Comparison of ENCODE assay signal across 8 mouse cellular contexts in genomic region chr11:65162767-65163120, GRCm38 (mm10). TPM values are rescaled to one million over a fixed set of nuclear protein-coding genes. Genes with fewer than 3 reads are reported as not detected.
DNase-seq lines count a peak whose midpoint lies in the region; ATAC-seq and TF ChIP-seq lines count a peak whose summit lies in the region.

Gene Arhgap44, minus strand, starts transcription at chr11:65162961.

- H3K4me1 ChIP-seq in forebrain, embryonic 10.5 days, result peaks cover 10% of the 10 kb centered on the region
- peaks cover 13 to 20% of the 10 kb centered on the region in 2 experiments for H3K4me1 ChIP-seq in heart, embryonic 14.5 days (ENCODE audit: control insufficient read depth in 2 of 2, insufficient read depth in 2 of 2, low read length in 2 of 2)
- H3K4me1 ChIP-seq in liver, embryonic 12.5 days, result 0 out of 2 replicates have a peak, but pooled peaks cover 5% of the 10 kb centered on the region
- H3K4me1 ChIP-seq in olfactory bulb, adult 2 months (ENCODE audit: control insufficient read depth, insufficient read depth, low read length), result peaks cover 7% of the 10 kb centered on the region; the same call in 1 of the 2 replicates

- H3K4me2 ChIP-seq in heart, embryonic 14.5 days (ENCODE audit: low read length), result peak within 1 kb of the TSS; percentile 80
- H3K4me2 ChIP-seq in liver, embryonic 12.5 days, result peak within 1 kb of the TSS; percentile 72

- DNase-seq in urinary bladder, adult 18-20 months (ENCODE audit: low spot score in 2 of 2), result peak; percentile 55 to 56
- no peak for DNase-seq in urinary bladder, postnatal 10 days (ENCODE audit: low spot score)
- DNase-seq in forebrain, embryonic 10.5 days (ENCODE audit: extremely low spot score, low spot score), result peak; percentile 66
- peak; percentile 84 for DNase-seq in kidney, postnatal 10 days
- DNase-seq in yolk sac, embryonic 10.5 days (ENCODE audit: low spot score), result peak; percentile 72

- peak within 1 kb of the TSS; percentile 88 for H3K4me3 ChIP-seq in forebrain, embryonic 10.5 days
- H3K4me3 ChIP-seq in heart, embryonic 14.5 days (ENCODE audit: control insufficient read depth in 1 of 2, insufficient read depth in 1 of 2, low read depth in 1 of 2, low read length in 2 of 2), result peak within 1 kb of the TSS; percentile 81 to 88
- peak within 1 kb of the TSS; percentile 62 for H3K4me3 ChIP-seq in liver, embryonic 12.5 days
- H3K4me3 ChIP-seq in olfactory bulb, adult 2 months (ENCODE audit: insufficient read depth, low read depth, low read length), result peak within 1 kb of the TSS; percentile 95

- TF ChIP-seq POLR2A in olfactory bulb, adult 2 months (IDR thresholded peaks at IDR 0.05; ENCODE audit: insufficient read depth, low read depth, low read length), result peak; percentile 51; the same call in 1 of the 2 replicates

- peaks cover 13% of the 10 kb centered on the region for H3K27me3 ChIP-seq in forebrain, embryonic 10.5 days (ENCODE audit: poor library complexity, severe bottlenecking)
- no peaks in the 10 kb centered on the region for H3K27me3 ChIP-seq in heart, embryonic 14.5 days (ENCODE audit: control insufficient read depth, insufficient read depth, low read length)
- H3K27me3 ChIP-seq in liver, embryonic 12.5 days (replicated peaks), result peaks cover 28% of the 10 kb centered on the region

- no peaks in the 10 kb centered on the region for H3K36me3 ChIP-seq in forebrain, embryonic 10.5 days (replicated peaks)
- no peaks in the 10 kb centered on the region for H3K36me3 ChIP-seq in heart, embryonic 14.5 days (ENCODE audit: control insufficient read depth, insufficient read depth, low read length)
- H3K36me3 ChIP-seq in liver, embryonic 12.5 days, result no peaks in the 10 kb centered on the region

- peak within 1 kb of the TSS; percentile 88 for H3K27ac ChIP-seq in forebrain, embryonic 10.5 days
- no peak within 1 kb of the TSS for H3K27ac ChIP-seq in heart, embryonic 14.5 days (replicated peaks in 1 of 2; ENCODE audit: control insufficient read depth in 1 of 2, insufficient read depth in 1 of 2, low read depth in 2 of 2, low read length in 2 of 2)
- no peak within 1 kb of the TSS for H3K27ac ChIP-seq in liver, embryonic 12.5 days
- no peak within 1 kb of the TSS for H3K27ac ChIP-seq in olfactory bulb, adult 2 months (ENCODE audit: insufficient read depth, low read depth, low read length)

- ATAC-seq in heart, embryonic 14.5 days (ENCODE audit: insufficient number of reproducible peaks, insufficient read depth, low FRiP score, low read depth), result peak; percentile 80
- ATAC-seq in liver, embryonic 12.5 days, result peak; percentile 52

- H3K9ac ChIP-seq in heart, embryonic 14.5 days (ENCODE audit: low read length), result peak within 1 kb of the TSS; percentile 84
- H3K9ac ChIP-seq in liver, embryonic 12.5 days, result peak within 1 kb of the TSS; percentile 52

- under 1% methylated on average over 27 of the region's 27 CpGs for WGBS in forebrain, embryonic 10.5 days
- 0% methylated on average over 27 of the region's 27 CpGs for WGBS in heart, embryonic 14.5 days
- WGBS in liver, embryonic 12.5 days (ENCODE audit: insufficient replicate concordance), result under 1% methylated on average over 27 of the region's 27 CpGs
- under 1% methylated on average over 27 of the region's 27 CpGs for WGBS in olfactory bulb, adult 2 months

- no peak for TF ChIP-seq CTCF in olfactory bulb, adult 2 months (IDR thresholded peaks at IDR 0.05; ENCODE audit: insufficient read depth, low read depth, low read length)

- H3K9me3 ChIP-seq in forebrain, embryonic 10.5 days, result peaks cover 4% of the 10 kb centered on the region; the same call in 1 of the 2 replicates
- H3K9me3 ChIP-seq in heart, embryonic 14.5 days (ENCODE audit: control insufficient read depth, low read length), result no peaks in the 10 kb centered on the region
- no peaks in the 10 kb centered on the region for H3K9me3 ChIP-seq in liver, embryonic 12.5 days (replicated peaks)

RNA-seq across cellular contexts. Expression of gene Arhgap44, which starts in this region (rescaled TPM):
- 3.4 and 3.9 TPM in 2 replicates for polyA plus RNA-seq in forebrain, embryonic 10.5 days (2016; fragmentation: Nextera tagmentation; extraction: Ambion mirVana)
- polyA plus RNA-seq in heart, embryonic 14.5 days (2014; fragmentation: Nextera tagmentation; extraction: Ambion mirVana), result 13.9 and 14.0 TPM in 2 replicates
- 1.0 and 1.2 TPM in 2 replicates for polyA plus RNA-seq in liver, embryonic 12.5 days (2016; fragmentation: Nextera tagmentation; extraction: Ambion mirVana)
- polyA plus RNA-seq in olfactory bulb, adult 2 months (2012; ENCODE audit: insufficient read depth, insufficient read length, low replicate concordance, missing spikeins), result not detected in 2 replicates
